Mouse (Mus musculus): ENCODE results near the gene Skap1. TPM values are rescaled to one million over a fixed set of nuclear protein-coding genes. Genes with fewer than 3 reads are reported as not detected.

The Skap1 gene
- total and polyA plus RNA-seq, 3 experiments, result not detected

DNA sequence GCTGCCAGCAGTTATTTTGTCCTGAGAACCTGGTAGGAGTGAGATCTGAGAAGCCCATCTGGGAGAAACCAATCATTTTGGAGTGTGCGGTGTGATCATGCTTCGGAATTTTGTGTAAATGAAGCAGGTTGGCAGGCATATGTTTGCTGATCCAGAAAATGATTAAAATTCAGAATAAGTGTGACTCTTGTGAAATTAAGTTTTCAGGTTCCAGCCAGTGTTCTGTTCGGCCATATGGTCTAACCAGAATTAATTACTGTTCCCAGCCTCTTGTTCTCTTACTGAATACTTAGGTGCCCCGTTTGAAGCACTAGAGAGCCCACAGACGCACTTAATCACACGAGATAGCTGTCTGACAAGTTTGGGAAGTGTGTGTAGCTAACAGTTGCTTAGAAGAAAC is 36.6 kb downstream of the Skap1 start:
- H3K27me3 ChIP-seq (ENCODE audit: control insufficient read depth in 1 of 2, insufficient read depth in 2 of 2, low read length in 2 of 2), result peaks cover 13 to 37% of the 10 kb centered on the region in 2 experiments
- no peaks in the 10 kb centered on the region for H3K4me1 ChIP-seq (ENCODE audit: control insufficient read depth in 1 of 2, insufficient read depth in 2 of 2, low read length in 2 of 2)
- DNase-seq (ENCODE audit: low read depth, low spot score), result no peak
- H3K79me2 ChIP-seq (ENCODE audit: control insufficient read depth, insufficient read depth, low read length, poor library complexity), result no peaks in the 10 kb centered on the region
- H3K9me3 ChIP-seq (replicated peaks; ENCODE audit: insufficient read depth, low read length), result no peaks in the 10 kb centered on the region
- TF ChIP-seq POLR2AphosphoS2 (IDR thresholded peaks at IDR 0.05; ENCODE audit: low read length) (no peak), ZMIZ1 (IDR thresholded peaks at IDR 0.05; ENCODE audit: low read depth, low read length) (no peak)
- no peak overlapping the region for H3K4me3 ChIP-seq (ENCODE audit: control insufficient read depth in 1 of 2, insufficient read depth in 1 of 2, low read depth in 2 of 2, low read length in 2 of 2)
- H3K36me3 ChIP-seq (ENCODE audit: control insufficient read depth in 1 of 2, insufficient read depth in 2 of 2, low read length in 2 of 2), result no peaks in the 10 kb centered on the region
- no peak overlapping the region for H3K27ac ChIP-seq (ENCODE audit: control insufficient read depth, low read depth, low read length)
- H3K9ac ChIP-seq (ENCODE audit: control insufficient read depth, low read depth, low read length, poor library complexity, severe bottlenecking), result no peak overlapping the region

DNA sequence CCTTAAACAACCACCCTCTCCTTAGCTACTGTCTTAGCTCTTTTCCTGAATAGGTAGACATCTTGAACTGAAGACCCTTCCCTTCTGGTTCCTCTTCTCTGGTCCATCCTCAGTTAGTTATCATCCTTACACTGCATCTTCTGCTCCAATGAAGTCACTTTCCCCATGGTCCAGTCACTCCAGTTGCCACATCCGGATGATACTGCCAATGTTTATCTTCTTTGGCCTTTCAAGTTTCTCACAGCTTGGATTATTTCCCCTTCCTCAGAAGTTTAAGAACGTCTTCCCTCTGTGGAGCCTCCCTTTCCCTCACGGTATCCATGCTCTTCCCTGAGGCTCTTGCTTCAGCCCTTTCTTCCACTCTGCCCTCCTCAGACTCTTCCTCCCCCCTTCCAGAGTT is 38.6 kb downstream of the Skap1 start:
- H3K36me3 ChIP-seq (ENCODE audit: control insufficient read depth in 1 of 2, insufficient read depth in 2 of 2, low read length in 2 of 2), result no peaks in the 10 kb centered on the region
- no peaks in the 10 kb centered on the region for H3K79me2 ChIP-seq (ENCODE audit: control insufficient read depth, insufficient read depth, low read length, poor library complexity)
- H3K9ac ChIP-seq (ENCODE audit: control insufficient read depth, low read depth, low read length, poor library complexity, severe bottlenecking), result no peak overlapping the region
- H3K4me1 ChIP-seq (ENCODE audit: control insufficient read depth in 1 of 2, insufficient read depth in 2 of 2, low read length in 2 of 2), result no peaks in the 10 kb centered on the region
- H3K9me3 ChIP-seq (replicated peaks; ENCODE audit: insufficient read depth, low read length), result no peaks in the 10 kb centered on the region
- peaks cover 11 to 35% of the 10 kb centered on the region in 2 experiments for H3K27me3 ChIP-seq (ENCODE audit: control insufficient read depth in 1 of 2, insufficient read depth in 2 of 2, low read length in 2 of 2)
- TF ChIP-seq UBTF (IDR thresholded peaks at IDR 0.05; ENCODE audit: borderline replicate concordance, insufficient read depth, low read depth, low read length) (no peak), MEF2A (IDR thresholded peaks at IDR 0.05; ENCODE audit: extremely low read depth, insufficient replicate concordance, low read depth, low read length, poor library complexity, severe bottlenecking) (no peak), POLR2AphosphoS2 (IDR thresholded peaks at IDR 0.05; ENCODE audit: low read length) (no peak), ELF1 (IDR thresholded peaks at IDR 0.05; ENCODE audit: low read depth, low read length) (no peak), TCF12 (IDR thresholded peaks at IDR 0.05; ENCODE audit: low read depth, low read length) (no peak)
- no peak overlapping the region for H3K4me3 ChIP-seq (ENCODE audit: control insufficient read depth in 1 of 2, insufficient read depth in 1 of 2, low read depth in 2 of 2, low read length in 2 of 2)
- DNase-seq (ENCODE audit: low read depth, low spot score), result no peak
- H3K27ac ChIP-seq (ENCODE audit: control insufficient read depth, low read depth, low read length), result no peak overlapping the region

DNA sequence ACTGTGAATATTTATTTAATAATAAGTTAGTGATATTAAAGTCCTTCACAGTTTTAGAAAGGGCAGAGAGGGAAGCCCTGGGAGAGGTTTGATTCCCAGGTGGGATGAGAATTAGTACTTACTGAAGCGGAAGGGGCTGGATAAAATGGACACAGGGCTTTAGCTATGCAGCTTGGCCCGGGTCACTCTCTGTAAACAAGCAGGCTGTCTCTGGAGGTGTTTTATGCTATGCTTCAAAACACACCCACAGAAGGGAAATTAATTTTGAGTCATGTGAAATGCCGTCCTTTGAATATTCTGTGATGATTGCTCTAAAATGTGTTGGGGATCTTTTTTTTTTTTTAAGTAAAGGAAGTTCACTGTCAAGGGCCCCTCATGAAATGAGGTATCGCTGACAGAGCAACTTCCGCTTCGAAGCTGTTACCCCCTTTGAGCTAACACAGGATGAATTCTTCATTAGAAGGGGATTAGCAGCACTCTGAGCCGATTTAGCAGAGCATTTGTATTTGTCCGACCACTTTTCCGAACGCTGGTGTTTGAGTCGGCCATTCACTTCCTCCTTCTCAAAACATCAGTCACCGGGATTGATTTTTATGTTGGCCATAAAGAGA is 40.2 kb downstream of the Skap1 start:
- Histone ChIP-seq H3K4me1 (ENCODE audit: control insufficient read depth in 1 of 2, insufficient read depth in 2 of 2, low read length in 2 of 2) (no peaks in the 10 kb centered on the region), H3K4me3 (ENCODE audit: control insufficient read depth in 1 of 2, insufficient read depth in 1 of 2, low read depth in 2 of 2, low read length in 2 of 2) (no peak overlapping the region), H3K79me2 (ENCODE audit: control insufficient read depth, insufficient read depth, low read length, poor library complexity) (no peaks in the 10 kb centered on the region), H3K27me3 (ENCODE audit: control insufficient read depth in 1 of 2, insufficient read depth in 2 of 2, low read length in 2 of 2) (peaks cover 11 to 22% of the 10 kb centered on the region in 2 experiments), H3K9ac (ENCODE audit: control insufficient read depth, low read depth, low read length, poor library complexity, severe bottlenecking) (no peak overlapping the region), H3K9me3 (replicated peaks; ENCODE audit: insufficient read depth, low read length) (no peaks in the 10 kb centered on the region), H3K36me3 (ENCODE audit: control insufficient read depth in 1 of 2, insufficient read depth in 2 of 2, low read length in 2 of 2) (no peaks in the 10 kb centered on the region), H3K27ac (ENCODE audit: control insufficient read depth, low read depth, low read length) (no peak overlapping the region)
- no peak for DNase-seq (ENCODE audit: low read depth, low spot score)
- TF ChIP-seq ELF1 (IDR thresholded peaks at IDR 0.05; ENCODE audit: low read depth, low read length) (no peak), BHLHE40 (IDR thresholded peaks at IDR 0.05; ENCODE audit: borderline replicate concordance, low read depth, low read length) (no peak)
